Mouse (Mus musculus) G1E-ER4 (cell line): ENCODE results near the gene Prkd1. TPM values are rescaled to one million over a fixed set of nuclear protein-coding genes. Genes with fewer than 3 reads are reported as not detected.

ENCODE experiments used
- GATA1 ChIP-seq: IDR thresholded peaks from one replicate; pipeline ENCODE4 v1.8.0; 2012; ENCODE audit warnings: low read length, inconsistent platforms
- polyA plus RNA-seq: library from polyadenylated mRNA; stranded (reverse); fragments of >175 nt; gene quantifications from 2 replicates; pipeline ENCODE4 v1.2.3, GENCODE M21; 2012

Prkd1 gene
- polyA plus RNA-seq, 1 experiment: not detected

- TF ChIP-seq GATA1: no peak
Observed at GRCm38 (mm10) chr12:50295549-50295948, 353.3 kb downstream of the Prkd1 start.

- TF ChIP-seq GATA1: no peak
Observed at GRCm38 (mm10) chr12:50292834-50293233, 356.1 kb downstream of the Prkd1 start.
